Mouse (Mus musculus) embryo, embryonic 10 days (tissue): ENCODE measurements around the gene Nav3.

ENCODE experiments used
- DNase-seq: peaks from one replicate; pipeline ENCODE4 v3.0.0-alpha.2; 2015; ENCODE audit warnings: low spot score

Nav3 gene

GRCm38 (mm10) chr10:110455838-110456493 lies at the start of gene Nav3:
TSS of gene Nav3 (minus strand) at chr10:110456204.
- DNase-seq = peak; percentile 80

GRCm38 (mm10) chr10:110485306-110485705 lies 29.3 kb upstream of the Nav3 start:
- DNase-seq = no peak

GRCm38 (mm10) chr10:110484822-110485221 lies 28.8 kb upstream of the Nav3 start:
- DNase-seq = no peak

GRCm38 (mm10) chr10:110479189-110479588 lies 23.2 kb upstream of the Nav3 start:
- no peak for DNase-seq

- no peak for DNase-seq
These were observed 21.8 kb upstream of the Nav3 start for GRCm38 (mm10) chr10:110477689-110478314.

GRCm38 (mm10) chr10:110474107-110474506 lies 18.1 kb upstream of the Nav3 start:
- DNase-seq = no peak

GRCm38 (mm10) chr10:110469445-110469844 lies 13.4 kb upstream of the Nav3 start:
- no peak for DNase-seq

GRCm38 (mm10) chr10:110455063-110455837 lies 754 bp downstream of the Nav3 start:
- peak; percentile 46 for DNase-seq

GRCm38 (mm10) chr10:110453566-110453965 lies 2.4 kb downstream of the Nav3 start:
- no peak for DNase-seq

- DNase-seq = no peak
These were observed 15.6 kb downstream of the Nav3 start for GRCm38 (mm10) chr10:110440396-110440795.

- no peak for DNase-seq
These were observed 24.9 kb downstream of the Nav3 start for GRCm38 (mm10) chr10:110431078-110431477.

GRCm38 (mm10) chr10:110429578-110429977 lies 26.4 kb downstream of the Nav3 start:
- DNase-seq = no peak

GRCm38 (mm10) chr10:110429052-110429451 lies 27.0 kb downstream of the Nav3 start:
- DNase-seq = no peak

- DNase-seq = no peak
These were observed 34.5 kb downstream of the Nav3 start for GRCm38 (mm10) chr10:110421533-110421932.

GRCm38 (mm10) chr10:110417003-110417402 lies 39.0 kb downstream of the Nav3 start:
- DNase-seq = peak; percentile 13

GRCm38 (mm10) chr10:110415624-110416023 lies 40.4 kb downstream of the Nav3 start:
- no peak for DNase-seq

- no peak for DNase-seq
These were observed 42.6 kb downstream of the Nav3 start for GRCm38 (mm10) chr10:110413281-110413897.

GRCm38 (mm10) chr10:110402950-110403349 lies 53.1 kb downstream of the Nav3 start:
- DNase-seq = no peak

GRCm38 (mm10) chr10:110400642-110401041 lies 55.4 kb downstream of the Nav3 start:
- no peak for DNase-seq

- no peak for DNase-seq
These were observed 57.4 kb downstream of the Nav3 start for GRCm38 (mm10) chr10:110398643-110399042.

- no peak for DNase-seq
These were observed 69.4 kb downstream of the Nav3 start for GRCm38 (mm10) chr10:110386476-110387197.
